Comparison of ENCODE assay signal across 16 mouse cellular contexts in the genomic region with DNA sequence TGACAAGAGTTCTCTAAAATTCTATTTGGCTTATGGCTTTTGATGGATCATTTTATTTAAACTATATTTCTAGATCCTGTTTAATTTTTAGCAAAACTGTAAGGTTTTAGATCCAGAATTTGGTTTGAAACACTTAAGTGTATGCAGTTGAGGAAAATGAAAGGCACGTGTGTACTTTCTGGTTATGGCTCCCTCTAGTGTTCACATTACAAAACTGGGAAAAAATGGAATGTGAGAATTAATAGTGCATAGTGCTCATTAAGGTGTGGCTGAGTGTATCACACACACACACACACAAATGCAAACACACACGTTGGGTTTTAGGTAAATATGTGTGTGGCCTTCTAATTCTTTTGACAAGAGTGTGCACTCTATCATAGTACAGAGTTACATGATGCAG.
DNase-seq lines count a peak whose midpoint lies in the region; ATAC-seq and TF ChIP-seq lines count a peak whose summit lies in the region.
"Had no signal": no experiment of that assay in that cellular context is flagged by ENCODE, and none has a peak within 500 bp of the region (broad histone marks: within the 10 kb centered on the region; RNA-seq: fewer than 3 reads in every experiment).

No protein-coding gene starts in this region.

- H3K9ac ChIP-seq in liver, adult 2 months (ENCODE audit: low read depth, low read length), result no peak overlapping the region
- H3K9ac ChIP-seq in liver, embryonic 11.5 days (ENCODE audit: low read depth, low read length), result no peak overlapping the region
- H3K9ac ChIP-seq: heart, embryonic 12.5 days had no signal

- no peak overlapping the region for H3K4me2 ChIP-seq in liver, embryonic 11.5 days
- H3K4me2 ChIP-seq: heart, embryonic 12.5 days had no signal

- WGBS in liver, adult 2 months, result 73% methylated on average over 2 of the region's 2 CpGs
- 48% methylated on average over 2 of the region's 2 CpGs for WGBS in liver, embryonic 11.5 days

- TF ChIP-seq CTCF in liver, adult 2 months (IDR thresholded peaks at IDR 0.05; ENCODE audit: low read depth, low read length), result 0 out of 2 replicates have a peak, but pooled peaks have one; percentile 6

- ATAC-seq in CD4-positive, CD25-positive, alpha-beta regulatory T cell, adult 4 months, result no peak
- no peak for ATAC-seq in liver, embryonic 11.5 days (replicated peaks; ENCODE audit: low FRiP score)
- ATAC-seq: inflammation-experienced regulatory T-cells, adult 6 months had no signal

- peak; percentile 2 for DNase-seq in CD4-positive, CD25-positive, alpha-beta regulatory T cell, adult 2 months (ENCODE audit: low read depth, low spot score)
- no peak for DNase-seq in liver, adult 2 months (ENCODE audit: extremely low read depth, low read depth, low spot score)
- DNase-seq in liver, embryonic 11.5 days (ENCODE audit: low spot score), result no peak
- DNase-seq in A20 (ENCODE audit: low read depth, low spot score) (peak; percentile 27), ZHBTc4 (ENCODE audit: low read depth, low spot score) (peak; percentile 15)
- DNase-seq in right cerebral cortex, postnatal 4 days, result no peak
- no peak for DNase-seq in left cerebral cortex, adult 11 months (ENCODE audit: low spot score)
- DNase-seq: cerebellum, postnatal 25 days; gastrocnemius, postnatal 25 days; heart, postnatal 4 days; spleen, adult 18-20 months had no signal

- no peaks in the 10 kb centered on the region for H3K9me3 ChIP-seq in liver, embryonic 11.5 days (ENCODE audit: control insufficient read depth, low read length)
- H3K9me3 ChIP-seq: embryonic facial prominence, embryonic 10.5 days; heart, embryonic 12.5 days had no signal

- no peak overlapping the region for H3K27ac ChIP-seq in liver, adult 2 months (replicated peaks; ENCODE audit: insufficient read depth, low read depth, low read length)
- no peak overlapping the region for H3K27ac ChIP-seq in liver, embryonic 11.5 days (ENCODE audit: low read depth, low read length)
- H3K27ac ChIP-seq: embryonic facial prominence, embryonic 10.5 days had no signal

- no peaks in the 10 kb centered on the region for H3K27me3 ChIP-seq in liver, adult 2 months (ENCODE audit: control insufficient read depth, insufficient read depth, low read length)
- H3K27me3 ChIP-seq in liver, embryonic 11.5 days (replicated peaks; ENCODE audit: control insufficient read depth, insufficient read depth, low read length), result no peaks in the 10 kb centered on the region
- H3K27me3 ChIP-seq: heart, embryonic 12.5 days had no signal

- H3K4me1 ChIP-seq in liver, adult 2 months (ENCODE audit: control insufficient read depth, insufficient read depth, low read length), result peaks cover 2% of the 10 kb centered on the region; the same call in 1 of the 2 replicates
- no peaks in the 10 kb centered on the region for H3K4me1 ChIP-seq in liver, embryonic 11.5 days (replicated peaks; ENCODE audit: control insufficient read depth, insufficient read depth, low read length)
- H3K4me1 ChIP-seq: embryonic facial prominence, embryonic 10.5 days; heart, embryonic 12.5 days had no signal

- H3K36me3 ChIP-seq in liver, adult 2 months (ENCODE audit: control insufficient read depth, insufficient read depth, low read length), result no peaks in the 10 kb centered on the region
- no peaks in the 10 kb centered on the region for H3K36me3 ChIP-seq in liver, embryonic 11.5 days (ENCODE audit: control insufficient read depth, insufficient read depth, low read length)
- H3K36me3 ChIP-seq: embryonic facial prominence, embryonic 10.5 days; heart, embryonic 12.5 days had no signal

- H3K79me2 ChIP-seq in liver, adult 2 months (ENCODE audit: control insufficient read depth, insufficient read depth, low read length), result no peaks in the 10 kb centered on the region

- no peak for TF ChIP-seq POLR2A in liver, adult 2 months (IDR thresholded peaks at IDR 0.05; ENCODE audit: extremely low read depth, insufficient read depth, low read length)

- H3K4me3 ChIP-seq in liver, adult 2 months (ENCODE audit: insufficient read depth, low read depth, low read length), result no peak overlapping the region
- H3K4me3 ChIP-seq in liver, embryonic 11.5 days (ENCODE audit: low read depth, low read length), result no peak overlapping the region
- H3K4me3 ChIP-seq: embryonic facial prominence, embryonic 10.5 days; erythroblast, embryonic 14.5 days; heart, embryonic 12.5 days had no signal

Comparison
In these comparisons a context has a peak if more than half of its experiments do, and no peak if none do; other contexts are left out.
1. DNase-seq: peak in CD4-positive, CD25-positive, alpha-beta regulatory T cell, adult 2 months (single experiment), A20 (single experiment) and ZHBTc4 (single experiment); none in liver, adult 2 months (single experiment), liver, embryonic 11.5 days (single experiment), right cerebral cortex, postnatal 4 days (single experiment) and left cerebral cortex, adult 11 months (single experiment).